Mouse (Mus musculus): ENCODE data around the gene Pla2g2d. TPM values are rescaled to one million over a fixed set of nuclear protein-coding genes. Genes with fewer than 3 reads are reported as not detected.

The Pla2g2d gene
- 1 to 10 TPM in 1 of 2 experiments, under 1 TPM in 1; 0.33 to 2.3 TPM for polyA plus RNA-seq (2017; shearing (Covaris generic))

DNA sequence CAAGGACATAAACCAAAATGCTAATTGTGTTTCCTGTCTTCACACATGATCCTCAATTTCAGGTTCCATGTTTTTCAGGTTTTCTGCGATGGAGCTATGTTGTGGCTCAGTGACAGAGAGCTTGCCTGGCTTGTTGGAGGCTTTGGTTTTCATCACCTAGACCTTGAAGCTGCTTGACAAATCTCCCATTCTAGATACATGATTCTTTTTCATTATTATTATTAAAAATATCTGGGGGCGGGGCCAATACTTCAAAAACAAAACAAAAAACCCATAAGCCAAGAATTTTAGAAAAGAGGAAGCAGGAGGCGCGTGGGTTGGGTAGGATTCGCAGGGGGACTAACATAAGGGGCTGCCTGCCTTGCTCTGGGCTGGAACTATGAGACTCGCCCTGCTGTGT lies at the start of gene Pla2g2d:
TSS of gene Pla2g2d (plus strand) at position 301 of the 400 bp plus-strand sequence.

GRCm38 (mm10) chr4:138737031-138737430 lies 38.5 kb upstream of the Pla2g2d start, which contains the start of gene Ubxn10:
Gene Ubxn10, minus strand, starts transcription at chr4:138737167.

GRCm38 (mm10) chr4:138757416-138757815 lies 18.1 kb upstream of the Pla2g2d start, which contains the start of gene Pla2g2f:
Gene Pla2g2f, minus strand, starts transcription at chr4:138757626.

Other genes with a start within 250 kb of the Pla2g2d start
- gene Vwa5b1, start 139.9 kb upstream of the Pla2g2d start, polyA plus RNA-seq (2017; shearing (Covaris generic)): under 1 TPM; 0.07 to 0.18 TPM
- gene Pla2g2c, start 50.9 kb upstream of the Pla2g2d start, polyA plus RNA-seq (2017; shearing (Covaris generic)): not detected
- under 1 TPM in 1 of 2 experiments, not detected in 1; 0.81 TPM for gene Ubxn10, start 38.6 kb upstream of the Pla2g2d start, polyA plus RNA-seq (2017; shearing (Covaris generic))
- under 1 TPM in 1 of 2 experiments, not detected in 1; 0.60 TPM for gene Pla2g2f, start 18.1 kb upstream of the Pla2g2d start, polyA plus RNA-seq (2017; shearing (Covaris generic))
- not detected for gene Pla2g5, start 87.7 kb downstream of the Pla2g2d start, polyA plus RNA-seq (2017; shearing (Covaris generic))
- not detected for gene Gm13030, start 98.2 kb downstream of the Pla2g2d start, polyA plus RNA-seq (2017; shearing (Covaris generic))
- under 1 TPM in 1 of 2 experiments, not detected in 1; 0.36 TPM for gene Pla2g2e, start 102.2 kb downstream of the Pla2g2d start, polyA plus RNA-seq (2017; shearing (Covaris generic))
- 1 to 10 TPM; 3.6 to 4.6 TPM for gene Otud3, start 138.2 kb downstream of the Pla2g2d start, polyA plus RNA-seq (2017; shearing (Covaris generic))
- under 1 TPM in 1 of 2 experiments, not detected in 1; 0.31 TPM for gene Rnf186, start 191.4 kb downstream of the Pla2g2d start, polyA plus RNA-seq (2017; shearing (Covaris generic))
- gene Tmco4, start 197.2 kb downstream of the Pla2g2d start, polyA plus RNA-seq (2017; shearing (Covaris generic)): 10 to 100 TPM; 31.2 to 42.4 TPM